Mouse (Mus musculus) E14TG2a.4 (cell line): ENCODE results near the gene March7.

Source experiments
- CTCF ChIP-seq: conservative IDR thresholded peaks from 2 replicates; pipeline ENCODE4 v1.5.1; 2014; ENCODE audit warnings: low read length
- POU5F1 ChIP-seq: IDR thresholded peaks from 2 replicates; pipeline ENCODE4 v1.6.1; 2014; ENCODE audit warnings: low read length, borderline replicate concordance

GRCm38 (mm10) chr2:60176087-60176486 lies 33.6 kb upstream of the March7 start:
- no peak for TF ChIP-seq CTCF
- no peak for TF ChIP-seq POU5F1
